Mouse (Mus musculus) thymus, postnatal 0 days (tissue): ENCODE results near the gene Setx. TPM values are rescaled to one million over a fixed set of nuclear protein-coding genes. Genes with fewer than 3 reads are reported as not detected.
"Not testable (repeated sequence)": the region's sequence is repeated elsewhere in the genome, so short reads cannot be mapped to it uniquely, and the experiment has no call there.

Source experiments
- DNase-seq: peaks from one replicate; pipeline ENCODE4 v3.0.0-alpha.2; 2015; ENCODE audit warnings: low spot score
- polyA plus RNA-seq: library from polyadenylated mRNA; unstranded; fragments of >200 nt; fragmentation: Nextera tagmentation; extraction: Ambion mirVana; gene quantifications from 2 replicates; pipeline ENCODE4 v1.2.1, GENCODE M21; 2015

Setx gene
- 13.2 and 14.9 TPM in 2 replicates for polyA plus RNA-seq

DNA sequence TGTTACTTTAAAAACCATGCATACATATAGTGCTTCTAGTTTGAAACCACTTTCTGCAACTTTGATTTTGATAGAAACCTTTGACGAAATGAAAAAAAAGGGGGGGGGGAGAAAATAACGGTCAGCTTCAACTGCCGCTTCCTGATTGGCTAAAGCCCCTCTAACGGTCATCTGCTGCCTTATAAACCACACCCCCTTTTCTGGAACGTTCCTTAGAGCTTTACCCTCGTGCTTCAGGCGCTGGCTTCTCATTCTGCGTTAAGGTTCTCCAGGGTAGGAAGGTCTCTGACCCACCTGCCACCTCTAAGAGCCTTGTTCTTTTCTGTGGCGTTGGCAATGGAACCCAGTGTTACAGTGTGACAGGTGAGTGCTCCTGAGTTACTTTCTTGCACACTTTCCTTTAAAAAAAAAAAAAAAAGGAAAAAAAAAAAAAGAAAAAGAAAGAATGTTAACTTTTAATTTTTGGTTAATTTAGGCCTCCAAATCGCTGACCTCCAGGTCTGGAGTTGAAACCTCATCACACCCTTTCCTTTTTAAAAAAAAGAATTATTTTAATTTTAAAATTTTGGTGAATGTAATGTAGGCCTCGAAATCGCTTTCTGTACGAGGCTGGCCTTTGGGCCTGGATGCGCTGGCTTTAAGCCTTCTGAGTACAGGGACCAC is at the start of gene Setx:
TSS of gene Setx (plus strand) at position 275 of the 663 bp plus-strand sequence.
- DNase-seq, result peak; percentile 7

DNA sequence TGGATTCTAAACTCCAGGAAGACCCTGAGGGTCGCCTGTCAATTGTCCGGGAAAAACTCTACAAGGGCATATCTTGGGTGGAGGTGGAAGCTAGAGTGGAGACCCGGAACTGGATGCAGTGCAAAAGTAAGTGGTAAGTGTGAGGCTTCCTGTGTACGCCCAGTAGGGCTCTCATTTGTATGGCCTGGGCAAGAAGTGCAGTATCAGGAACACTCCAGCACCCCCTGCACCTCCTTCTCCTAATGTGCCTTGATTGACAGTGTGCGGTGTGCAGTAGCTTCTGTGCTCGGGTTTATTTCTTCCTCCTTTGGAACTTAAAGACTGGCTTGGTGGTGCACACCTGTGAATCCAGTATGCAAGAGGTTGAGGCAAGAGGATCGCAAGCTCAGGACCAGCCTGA is 49.3 kb upstream of the Setx start:
- no peak for DNase-seq

DNA sequence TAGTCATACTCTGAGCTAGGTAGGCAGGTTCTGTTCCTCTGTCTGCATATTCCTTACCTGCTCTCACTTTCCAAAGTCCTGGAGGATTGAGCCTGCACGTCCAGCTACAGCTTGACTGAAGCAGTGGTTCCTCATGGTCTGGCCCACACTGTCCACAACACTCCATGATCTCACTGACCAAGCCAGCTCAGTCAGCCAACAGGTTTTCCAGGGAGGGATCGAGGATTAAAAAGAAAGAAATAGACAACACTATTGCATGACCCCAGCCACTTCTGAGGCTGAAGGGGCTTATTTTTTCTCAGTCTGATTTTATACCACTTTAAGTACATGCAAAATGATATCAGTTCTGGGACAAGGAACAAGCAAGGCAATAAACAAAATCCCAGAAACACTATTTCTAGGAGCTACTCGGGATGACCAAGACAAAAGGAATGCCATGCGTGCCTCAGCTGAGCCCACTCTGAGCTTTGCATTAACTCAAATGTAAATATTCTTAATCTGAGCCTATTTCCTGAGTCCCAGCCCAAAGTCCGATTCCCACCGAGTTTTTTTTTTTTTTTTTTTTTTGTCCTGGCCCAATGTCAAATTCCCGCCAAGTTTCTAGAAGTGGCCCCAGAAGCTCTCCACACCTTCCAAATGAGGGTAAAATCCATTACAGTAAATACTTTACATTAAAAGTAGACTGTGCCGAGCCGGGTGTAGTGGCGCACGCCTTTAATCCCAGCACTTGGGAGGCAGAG is 48.5 kb upstream of the Setx start:
- no peak for DNase-seq

DNA sequence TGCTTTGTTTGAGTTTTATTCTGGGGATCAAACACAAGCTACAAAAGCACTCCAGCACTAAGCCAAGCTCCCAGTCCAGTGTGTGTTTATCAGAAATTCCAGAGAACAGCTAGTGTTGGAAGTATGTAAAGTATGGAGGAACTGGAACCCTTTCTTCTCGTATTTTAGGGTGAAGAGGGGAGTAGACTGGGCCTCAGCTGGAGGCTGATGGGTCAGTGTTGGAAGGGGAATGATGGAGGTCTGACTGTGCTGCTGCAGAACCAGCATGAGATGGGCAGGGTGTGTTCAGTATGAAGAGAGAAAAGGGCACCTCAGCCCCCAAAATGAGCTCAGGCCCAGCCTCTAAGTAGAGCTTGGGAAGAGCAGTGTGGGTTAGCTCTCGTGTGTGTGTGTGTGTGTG is 47.8 kb upstream of the Setx start:
- DNase-seq, result no peak

DNA sequence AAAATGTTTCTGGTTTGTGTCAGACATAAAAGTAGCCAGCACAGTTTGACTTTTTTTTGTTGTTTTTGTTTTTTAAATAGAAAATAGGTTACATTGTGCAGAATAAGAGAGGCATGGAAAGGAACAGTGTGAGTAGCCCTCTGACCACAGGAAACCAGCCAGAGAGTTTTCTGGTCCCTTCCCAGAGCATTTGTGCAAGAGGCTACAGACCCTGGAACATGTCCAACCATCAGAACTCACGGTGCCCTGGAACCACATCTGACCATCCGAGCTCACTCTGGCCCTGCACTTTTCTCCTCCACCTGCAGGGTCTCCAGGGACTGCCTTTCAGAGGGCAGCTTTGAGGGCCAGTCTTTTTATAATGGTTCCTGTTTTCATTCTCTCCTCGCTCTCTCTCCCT is 42.0 kb upstream of the Setx start:
- no peak for DNase-seq

DNA sequence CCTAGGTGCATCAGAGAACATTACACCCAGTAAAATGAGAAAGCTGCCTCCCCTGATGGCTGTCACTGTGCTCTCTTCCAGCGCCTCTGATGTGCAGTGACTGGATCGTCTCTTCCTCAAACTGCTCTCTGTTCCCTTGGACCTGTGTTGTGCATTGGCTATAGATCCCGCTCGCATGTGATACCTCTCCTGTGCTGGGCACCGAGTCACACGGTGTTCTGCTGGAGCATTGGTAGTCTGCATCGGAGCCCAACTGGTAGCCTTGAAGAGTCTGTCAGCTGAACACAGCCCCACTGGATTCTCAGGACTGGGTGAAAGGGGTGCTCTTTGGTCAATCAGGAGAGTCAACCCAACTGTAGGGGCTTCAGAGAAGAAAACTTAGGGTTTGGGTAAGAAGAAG is 38.0 kb upstream of the Setx start:
- DNase-seq, result no peak

DNA sequence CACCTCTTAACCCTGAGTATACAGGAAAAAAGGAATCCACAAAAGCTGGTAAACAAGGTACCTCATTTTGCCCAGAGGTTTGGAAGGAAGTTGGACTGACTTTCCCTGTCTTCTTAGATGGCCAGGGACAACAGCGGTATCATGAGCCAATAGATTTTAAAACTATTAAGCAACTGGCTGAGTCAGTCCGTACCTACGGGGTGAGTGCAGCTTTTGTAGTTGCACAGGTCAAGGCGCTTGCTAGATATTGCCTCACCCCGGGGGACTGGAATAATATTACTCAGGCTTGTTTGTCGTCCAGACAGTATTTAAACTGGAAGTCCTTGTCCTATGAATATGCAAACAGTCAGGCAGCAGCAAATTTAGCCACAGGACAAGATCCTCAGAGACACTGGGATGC is 34.7 kb upstream of the Setx start:
- not testable (repeated sequence) for DNase-seq

DNA sequence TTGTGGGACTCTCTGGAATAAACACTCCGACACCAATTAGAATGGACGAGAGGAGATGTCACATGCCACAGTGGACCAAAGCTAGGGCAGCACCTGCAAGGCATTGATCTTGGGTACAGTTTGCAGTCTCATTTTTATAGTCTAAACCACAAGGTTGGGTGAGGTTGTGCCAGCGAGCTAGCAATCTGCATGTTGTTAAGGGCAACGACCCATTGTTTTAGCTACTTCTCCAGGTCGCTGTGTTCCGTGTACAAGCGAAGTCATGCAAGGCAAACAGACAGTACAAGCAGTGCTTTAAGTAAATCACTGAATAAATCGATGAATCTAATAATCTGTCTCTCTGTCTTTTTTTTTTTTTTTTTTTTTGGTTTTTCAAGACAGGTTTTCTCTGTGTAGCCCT is 28.3 kb upstream of the Setx start:
- peak; percentile 26 for DNase-seq

DNA sequence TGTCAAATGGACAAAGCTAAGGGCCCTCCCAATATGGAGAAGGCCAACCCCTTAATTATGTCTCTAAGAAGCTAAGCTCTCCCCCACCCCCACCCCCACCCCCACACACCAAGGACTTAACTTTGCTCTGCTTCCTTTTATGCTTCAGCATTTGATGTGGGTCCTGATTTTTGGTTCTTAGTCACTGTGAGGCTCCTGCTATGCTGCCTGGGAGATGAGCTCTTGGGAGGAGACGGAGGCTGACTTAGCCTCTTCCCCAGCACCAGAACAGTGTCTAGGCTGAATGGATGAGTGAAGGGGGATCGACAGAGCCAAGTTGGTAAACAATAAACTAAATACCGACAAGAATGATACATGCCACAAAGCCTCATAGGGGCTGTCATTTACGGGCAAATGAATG is 27.2 kb upstream of the Setx start:
- peak; percentile 37 for DNase-seq

DNA sequence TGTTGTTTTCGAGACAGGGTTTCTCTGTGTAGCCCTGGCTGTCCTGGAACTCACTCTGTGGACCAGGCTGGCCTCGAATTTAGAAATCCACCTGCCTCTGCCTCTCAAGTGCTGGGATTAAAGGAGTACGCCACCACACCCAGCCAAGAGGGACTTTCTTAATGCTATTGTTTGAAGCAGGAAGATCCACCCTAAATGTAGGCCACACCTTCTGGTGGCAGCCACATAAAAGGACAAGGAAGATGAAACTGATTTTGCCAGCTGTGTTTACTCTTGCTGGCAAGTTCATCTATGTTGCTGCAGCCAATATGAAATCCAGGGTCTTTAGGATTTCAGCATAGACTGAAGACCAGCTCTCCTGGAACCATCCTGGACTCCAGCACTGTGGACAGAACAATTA is 26.5 kb upstream of the Setx start:
- DNase-seq, result peak; percentile 81

DNA sequence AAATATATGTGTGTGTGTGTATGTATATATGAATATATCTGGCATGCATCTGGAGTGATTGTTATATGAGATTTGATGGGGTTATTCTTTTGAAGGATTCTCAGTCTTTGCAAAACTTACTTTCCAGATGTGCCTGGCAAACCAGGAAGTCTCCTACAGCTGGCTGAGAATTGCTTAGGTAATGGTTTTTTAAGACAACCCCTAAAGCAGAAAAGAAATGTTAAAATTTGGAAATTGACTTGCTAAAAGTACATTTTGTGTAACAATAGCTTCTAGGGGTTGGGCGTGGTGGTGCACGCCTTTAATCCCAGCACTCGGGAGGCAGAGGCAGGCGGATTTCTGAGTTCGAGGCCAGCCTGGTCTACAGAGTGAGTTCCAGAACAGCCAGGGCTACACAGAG is 26.0 kb upstream of the Setx start:
- DNase-seq, result not testable (repeated sequence)

DNA sequence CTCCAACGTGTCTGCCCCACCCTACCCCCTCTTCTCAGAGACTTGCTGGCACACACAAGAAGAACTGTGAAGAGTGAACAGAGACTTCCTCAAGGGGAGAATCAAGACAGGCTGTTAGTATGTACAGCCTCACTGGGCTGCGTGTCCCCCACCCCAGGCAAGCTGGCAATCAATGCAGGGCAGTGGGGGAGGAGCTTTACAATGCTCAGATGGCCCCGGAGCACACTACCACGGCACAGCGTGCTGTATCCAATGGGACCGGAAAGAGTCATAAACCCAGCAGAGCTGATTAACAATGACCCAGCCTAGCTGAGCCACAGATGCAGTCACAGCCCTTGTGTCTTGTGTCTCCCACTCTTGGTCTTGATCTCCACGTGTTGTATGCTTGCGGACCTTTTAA is 25.2 kb upstream of the Setx start:
- no peak for DNase-seq

DNA sequence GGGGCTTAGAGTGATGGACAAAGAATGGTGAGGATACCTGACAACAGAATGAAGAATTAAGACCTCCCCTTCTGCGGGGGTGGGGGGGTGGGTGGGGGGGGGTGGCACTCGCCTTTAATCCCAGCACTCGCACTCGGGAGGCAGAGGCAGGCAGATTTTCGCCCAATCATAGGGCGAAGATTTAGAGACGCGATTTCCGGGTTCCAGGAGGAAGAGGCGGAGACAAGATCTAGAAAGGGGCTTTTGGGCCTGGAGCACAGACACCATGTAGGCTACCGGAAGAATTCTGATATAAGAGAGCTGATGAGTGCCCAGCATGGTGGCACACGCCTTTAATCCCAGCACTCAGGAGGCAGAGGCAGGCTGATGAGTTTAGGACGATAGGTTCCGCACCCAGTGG is 24.3 kb upstream of the Setx start:
- DNase-seq, result no peak

DNA sequence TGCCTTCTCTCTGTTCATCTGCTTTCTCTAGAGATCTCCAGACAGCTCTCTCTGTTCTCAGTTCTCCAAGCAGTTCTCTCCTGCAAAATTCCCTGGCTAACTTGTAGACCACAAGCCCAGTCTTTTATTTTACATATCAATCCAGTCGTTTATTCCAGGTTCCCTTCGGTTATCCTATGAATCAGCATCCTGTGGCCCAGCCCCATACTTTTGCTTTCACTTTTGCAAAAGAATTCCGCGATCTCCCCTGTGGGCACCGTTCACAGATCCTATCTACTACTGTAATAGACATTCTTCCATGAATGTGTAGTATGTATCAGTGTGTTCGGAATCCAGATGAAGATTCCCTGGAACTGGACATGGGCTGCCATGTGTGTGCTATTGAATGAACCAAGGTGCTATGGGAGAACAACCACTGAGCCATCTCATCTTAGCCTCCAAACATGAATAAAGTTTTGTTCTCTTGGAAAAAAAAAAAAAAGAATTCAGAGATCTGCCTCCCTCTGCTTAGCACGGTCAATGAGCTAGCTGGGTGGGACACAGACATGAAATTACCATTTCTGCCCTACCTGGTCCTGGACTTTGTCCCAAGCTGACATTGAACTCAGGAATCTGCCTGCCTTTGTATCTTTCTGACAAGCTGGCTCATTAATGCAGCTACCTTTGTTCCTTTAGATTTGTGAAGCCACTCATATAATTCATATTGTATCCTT is 23.0 kb upstream of the Setx start:
- no peak for DNase-seq

DNA sequence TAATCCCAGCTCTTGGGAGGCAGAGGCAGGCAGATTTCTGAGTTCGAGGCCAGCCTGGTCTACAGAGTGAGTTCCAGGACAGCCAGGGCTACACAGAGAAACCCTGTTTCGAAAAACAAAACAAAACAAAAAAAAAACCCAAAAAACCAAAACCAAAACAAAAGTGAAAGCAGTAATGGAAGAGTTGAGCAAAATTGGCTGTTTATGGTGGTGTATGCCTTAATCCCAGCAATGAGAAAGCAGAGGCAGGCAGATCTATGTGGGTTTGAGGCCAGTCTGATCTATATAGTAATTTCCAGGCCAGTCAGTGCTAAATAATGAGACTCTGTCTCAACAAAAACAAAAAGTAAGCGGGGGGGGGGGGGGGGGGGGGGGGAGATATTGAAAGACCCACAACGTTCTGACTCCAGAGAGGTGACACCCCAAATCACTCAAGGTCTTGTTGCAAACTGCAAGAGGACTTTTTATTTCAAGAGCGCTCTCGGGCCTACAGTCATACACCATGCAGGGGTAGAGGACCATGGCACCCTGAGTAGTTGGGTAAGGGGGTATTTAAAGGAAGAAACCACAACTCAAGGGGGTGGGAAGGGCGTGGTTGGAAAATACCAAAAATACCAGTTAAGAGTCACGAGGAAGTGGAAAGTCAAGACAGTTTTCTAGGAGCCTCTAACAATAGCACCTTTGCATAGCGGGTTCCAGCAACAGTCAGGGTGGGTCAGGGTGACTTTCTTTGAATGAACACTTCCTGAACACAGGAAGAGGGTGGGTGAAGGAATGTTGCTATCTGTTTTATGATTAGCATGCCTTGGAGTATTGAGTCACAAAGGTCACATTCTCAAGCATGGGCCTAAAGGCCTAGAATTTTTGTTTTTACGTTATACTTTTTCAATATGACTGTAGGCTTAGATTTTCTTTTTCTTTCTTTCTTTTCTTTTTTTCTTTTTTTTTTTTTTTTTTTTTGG is 21.3 kb upstream of the Setx start:
- DNase-seq, result not testable (repeated sequence)

DNA sequence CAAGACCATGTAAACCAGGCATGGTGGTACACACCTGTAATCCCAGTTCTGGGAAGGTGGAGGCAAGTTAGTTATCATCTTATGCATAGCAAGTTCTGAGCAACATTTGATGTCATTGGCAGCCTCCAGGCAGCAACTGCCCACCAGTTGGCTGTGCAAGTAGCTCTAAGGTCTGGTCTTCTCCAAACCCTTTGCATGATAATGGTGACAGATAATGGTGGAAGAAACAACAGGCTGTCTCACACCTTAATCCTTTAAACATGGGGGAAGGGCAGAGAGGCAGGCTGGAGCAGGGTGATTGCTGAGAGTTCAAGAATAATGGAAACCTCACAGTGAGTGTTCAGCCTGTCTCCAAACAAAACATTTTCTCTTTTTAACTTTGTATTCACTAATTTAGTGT is 3.0 kb upstream of the Setx start:
- no peak for DNase-seq

DNA sequence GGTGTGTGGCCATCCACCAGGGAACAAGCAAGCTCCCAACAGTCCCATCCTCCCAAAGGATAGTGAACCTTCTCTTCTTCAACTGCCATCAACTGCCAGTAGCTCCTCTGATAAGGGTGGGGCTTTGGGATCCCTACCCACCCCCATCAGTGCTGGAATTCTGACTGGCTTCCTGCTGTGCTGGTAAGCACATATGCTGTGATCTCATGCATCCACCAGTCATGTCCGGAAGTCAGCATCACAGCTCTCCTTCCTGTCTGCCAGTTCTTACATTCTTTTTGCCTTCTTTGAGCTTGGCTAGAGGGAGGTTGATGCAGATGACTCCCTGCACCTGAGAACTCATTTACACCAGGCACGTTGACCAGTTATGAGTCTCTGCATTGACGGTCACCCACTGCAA is 1.5 kb upstream of the Setx start:
- DNase-seq, result peak; percentile 48

DNA sequence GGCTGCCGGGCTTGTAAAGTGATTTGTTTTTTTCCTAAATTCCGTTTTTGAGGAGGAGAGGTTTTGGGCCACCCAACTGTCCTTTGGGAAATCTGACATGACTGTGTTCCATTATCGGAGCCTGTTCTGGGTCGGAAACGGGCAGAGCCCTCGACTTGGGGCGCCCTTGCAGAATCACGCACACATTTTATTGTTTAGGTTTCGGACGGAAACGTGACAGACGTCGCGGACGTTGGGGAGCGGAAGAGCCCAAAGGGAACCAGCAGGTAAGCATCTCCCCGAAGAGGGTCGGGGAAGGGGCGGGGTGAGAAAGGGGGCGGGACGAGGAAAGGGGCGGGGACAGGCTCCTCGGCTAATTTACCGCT is 572 bp downstream of the Setx start:
- DNase-seq, result no peak

DNA sequence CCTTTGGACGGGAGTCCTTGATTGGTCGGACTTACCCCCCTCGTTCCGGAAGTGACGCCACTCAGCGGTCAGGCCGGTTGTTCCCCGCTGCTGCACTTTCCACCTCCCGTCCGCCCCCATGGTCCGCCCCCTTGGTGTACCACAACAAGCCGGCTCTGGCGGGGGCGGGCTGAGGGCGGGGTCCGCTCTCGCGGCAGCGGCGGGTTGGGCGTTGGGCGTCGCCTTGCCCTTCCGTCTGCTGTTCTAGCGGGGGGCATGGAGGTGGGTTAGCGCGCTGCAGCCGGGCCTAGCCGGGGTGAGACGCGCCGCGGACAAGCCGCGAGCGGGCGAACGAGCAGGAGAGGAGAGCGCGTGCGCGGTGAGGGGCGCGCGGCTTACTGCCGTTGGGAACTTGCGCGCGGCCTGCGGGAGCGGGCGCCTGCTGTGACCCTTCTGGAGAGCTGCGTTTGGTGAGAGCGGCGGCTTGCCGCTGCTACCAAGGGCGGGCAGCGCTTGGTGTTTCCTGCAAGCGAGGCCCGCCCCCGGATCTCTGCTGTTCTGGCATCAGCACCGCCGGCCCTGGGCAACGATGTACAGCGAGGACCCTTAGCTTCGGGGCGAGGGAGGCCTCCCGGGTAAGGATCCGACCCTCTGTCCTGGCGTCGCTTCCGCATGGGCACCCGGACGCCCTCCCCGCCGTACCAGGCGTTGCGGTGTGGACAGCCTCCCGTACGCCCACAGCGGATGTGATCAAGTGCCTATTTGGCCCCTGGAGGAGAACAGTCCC is 1.1 kb downstream of the Setx start:
- DNase-seq, result peak; percentile 99

DNA sequence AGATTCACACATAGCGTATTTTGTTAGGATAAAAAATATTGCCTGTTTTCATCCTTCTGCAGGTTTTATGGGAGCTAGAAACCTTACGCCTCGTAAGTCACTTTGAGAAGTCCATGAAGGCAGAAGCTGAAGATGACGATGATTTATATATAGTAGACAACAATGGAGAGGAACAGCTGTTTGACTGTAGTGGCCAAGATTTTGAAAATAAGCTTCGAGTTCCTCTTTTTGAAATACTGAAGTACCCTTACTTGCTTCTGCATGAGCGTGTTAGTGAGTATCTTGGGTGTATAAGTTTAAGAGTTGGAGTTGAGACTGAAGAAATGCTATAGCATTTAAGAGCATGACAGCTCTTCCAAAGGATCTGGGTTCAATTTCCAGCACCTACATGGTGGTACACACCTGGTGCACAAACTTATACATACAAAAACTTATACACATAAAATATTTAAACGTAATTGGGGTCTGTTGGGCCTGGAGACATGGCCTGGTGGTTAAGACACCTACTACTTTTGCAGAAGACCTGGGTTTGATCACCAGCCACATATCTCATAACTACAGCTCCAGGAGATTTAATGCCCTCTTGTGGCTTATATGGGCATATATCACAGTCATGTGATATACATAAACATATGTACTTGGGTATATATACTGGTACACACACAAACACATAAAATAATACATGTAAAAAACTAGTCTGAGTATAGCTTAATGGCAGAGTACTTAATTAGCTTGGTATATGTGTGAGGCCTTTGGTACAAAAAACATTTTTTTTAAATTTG is 6.3 kb downstream of the Setx start:
- peak; percentile 18 for DNase-seq
